Mouse (Mus musculus) stomach, embryonic 16.5 days (tissue): Measurements from ENCODE around the gene Robo1. TPM values are rescaled to one million over a fixed set of nuclear protein-coding genes. Genes with fewer than 3 reads are reported as not detected.

Experiments used
- ATAC-seq: fragments of 200-750 bp; cut with Nextera tagmentation; 2 replicates; pipeline ENCODE4 v1.8.0; 2017; ENCODE audit warnings: moderate number of reproducible peaks, moderate TSS enrichment; ENCODE audit not compliant: insufficient read depth, low FRiP score
- H3K27ac ChIP-seq: fragments of 300-500 bp; sonication (generic); 2 replicates; pipeline ENCODE4 v1.5.1; 2014; ENCODE audit warnings: low read length
- H3K27me3 ChIP-seq: fragments of 300-500 bp; sonication (generic); 2 replicates; pipeline ENCODE4 v1.6.1; 2014; ENCODE audit warnings: low read length, control low read depth, mixed read lengths; ENCODE audit not compliant: control insufficient read depth, insufficient read depth
- H3K36me3 ChIP-seq: fragments of 300-500 bp; sonication (generic); 2 replicates; pipeline ENCODE4 v1.6.1; 2014; ENCODE audit warnings: low read length; ENCODE audit not compliant: control insufficient read depth, insufficient read depth
- H3K4me1 ChIP-seq: fragments of 300-500 bp; sonication (generic); 2 replicates; pipeline ENCODE4 v1.6.1; 2014; ENCODE audit warnings: low read length, control low read depth, mixed read lengths; ENCODE audit not compliant: control insufficient read depth, insufficient read depth
- H3K4me2 ChIP-seq: fragments of 300-500 bp; sonication (generic); 2 replicates; pipeline ENCODE4 v1.6.1; 2014; ENCODE audit warnings: low read depth, low read length, mixed read lengths
- H3K4me3 ChIP-seq: fragments of 300-500 bp; sonication (generic); replicated peaks from 2 replicates; pipeline ENCODE4 v1.5.1; 2014; ENCODE audit warnings: mild to moderate bottlenecking, low read length
- H3K9ac ChIP-seq: fragments of 300-500 bp; sonication (generic); 2 replicates; pipeline ENCODE4 v1.6.1; 2014; ENCODE audit warnings: low read length
- H3K9me3 ChIP-seq: fragments of 300-500 bp; sonication (generic); replicated peaks from 2 replicates; pipeline ENCODE4 v1.6.1; 2016; ENCODE audit warnings: low read length, control low read depth; ENCODE audit not compliant: control insufficient read depth
- WGBS: fragments of 180-500 bp; shearing (Covaris S2); extraction: QIAGEN DNeasy Blood & Tissue Kit; methylation state at CpG from one replicate; pipeline ENCODE4 v1.1.7; 2014; 5-methylcytosine and 5-hydroxymethylcytosine counted together
- polyA plus RNA-seq: library from polyadenylated mRNA; unstranded; fragments of >200 nt; fragmentation: Nextera tagmentation; extraction: Ambion mirVana; gene quantifications from 2 replicates; pipeline ENCODE4 v1.2.1, GENCODE M21; 2015

Robo1 gene
- polyA plus RNA-seq, 1 experiment from 2014 or later = 23.4 TPM

DNA sequence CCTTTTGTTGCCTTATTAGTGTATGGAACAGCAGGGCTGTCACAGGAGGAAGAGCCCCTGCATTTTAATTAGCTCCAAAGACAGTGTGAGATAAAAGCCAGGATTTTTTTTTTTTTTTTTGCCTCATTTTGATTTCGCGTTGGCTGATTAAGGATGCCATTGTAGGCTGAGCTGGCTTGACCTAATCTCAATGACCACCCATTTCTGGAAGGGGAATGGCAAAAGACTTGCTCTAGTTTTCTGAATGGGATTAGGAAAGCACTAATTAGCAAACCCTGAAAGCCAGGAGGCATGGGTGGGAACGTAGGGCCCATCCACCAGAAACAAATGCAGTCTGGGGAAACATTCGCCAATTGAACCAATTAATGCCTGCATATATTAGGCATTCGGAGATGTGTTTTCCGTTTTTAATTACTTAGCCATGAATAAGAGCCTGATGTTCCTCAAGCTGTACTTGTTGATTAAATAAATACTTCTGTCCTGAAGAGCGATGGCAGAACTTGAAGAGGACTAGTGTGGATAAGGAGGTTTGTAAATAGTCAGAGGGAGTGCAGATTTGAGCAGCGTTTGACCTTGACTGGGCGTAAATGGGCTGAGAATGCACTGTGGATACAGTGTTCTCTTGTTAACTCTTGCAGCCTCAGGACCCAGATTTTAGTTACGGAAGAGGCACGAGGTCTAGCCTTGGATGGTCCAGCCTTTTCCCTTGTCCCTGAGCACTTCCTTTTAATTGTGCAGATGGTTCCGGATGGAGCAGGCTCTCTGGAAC is 391.3 kb downstream of the Robo1 start:
- ATAC-seq = no peak
- WGBS = 57% methylated on average over 12 of the region's 12 CpGs
- Histone ChIP-seq H3K27me3 (no peaks in the 10 kb centered on the region), H3K9me3 (no peaks in the 10 kb centered on the region), H3K9ac (no peak overlapping the region), H3K4me1 (no peaks in the 10 kb centered on the region), H3K4me3 (no peak overlapping the region), H3K4me2 (no peak overlapping the region), H3K27ac (no peak overlapping the region), H3K36me3 (no peaks in the 10 kb centered on the region)

DNA sequence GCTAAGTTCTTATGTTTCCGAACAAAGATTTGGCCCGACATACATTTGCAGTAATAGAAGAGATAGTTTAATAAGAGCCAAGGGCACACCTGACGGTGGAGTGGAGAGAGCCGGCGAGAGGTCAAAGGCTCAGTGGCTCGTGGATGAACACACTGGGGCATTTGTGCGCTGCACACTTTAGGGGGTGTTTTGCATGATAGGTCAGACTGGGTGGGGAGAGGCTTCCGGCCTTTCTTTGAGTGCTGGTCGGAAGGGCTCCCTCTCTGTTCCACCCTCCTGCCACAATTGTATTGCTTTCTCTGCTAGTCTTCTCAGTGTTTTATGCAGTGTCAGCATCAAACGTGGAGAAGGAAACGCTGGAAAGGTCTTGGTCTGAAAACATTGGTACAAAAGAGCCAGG is 392.2 kb downstream of the Robo1 start:
- ATAC-seq = no peak
- H3K27ac ChIP-seq = no peak overlapping the region
- no peaks in the 10 kb centered on the region for H3K36me3 ChIP-seq
- H3K4me1 ChIP-seq = no peaks in the 10 kb centered on the region
- no peak overlapping the region for H3K4me3 ChIP-seq
- no peaks in the 10 kb centered on the region for H3K9me3 ChIP-seq
- WGBS = 89% methylated on average over 11 of the region's 11 CpGs
- H3K27me3 ChIP-seq = no peaks in the 10 kb centered on the region
- no peak overlapping the region for H3K4me2 ChIP-seq
- H3K9ac ChIP-seq = no peak overlapping the region

- Histone ChIP-seq H3K9me3 (no peaks in the 10 kb centered on the region), H3K27me3 (no peaks in the 10 kb centered on the region), H3K4me1 (no peaks in the 10 kb centered on the region), H3K9ac (no peak overlapping the region), H3K4me3 (no peak overlapping the region), H3K27ac (no peak overlapping the region), H3K36me3 (no peaks in the 10 kb centered on the region), H3K4me2 (no peak overlapping the region)
- ATAC-seq = no peak
- WGBS = 85% methylated on average over 6 of the region's 6 CpGs
Measured at GRCm38 (mm10) chr16:72703486-72703885, 395.4 kb downstream of the Robo1 start.

DNA sequence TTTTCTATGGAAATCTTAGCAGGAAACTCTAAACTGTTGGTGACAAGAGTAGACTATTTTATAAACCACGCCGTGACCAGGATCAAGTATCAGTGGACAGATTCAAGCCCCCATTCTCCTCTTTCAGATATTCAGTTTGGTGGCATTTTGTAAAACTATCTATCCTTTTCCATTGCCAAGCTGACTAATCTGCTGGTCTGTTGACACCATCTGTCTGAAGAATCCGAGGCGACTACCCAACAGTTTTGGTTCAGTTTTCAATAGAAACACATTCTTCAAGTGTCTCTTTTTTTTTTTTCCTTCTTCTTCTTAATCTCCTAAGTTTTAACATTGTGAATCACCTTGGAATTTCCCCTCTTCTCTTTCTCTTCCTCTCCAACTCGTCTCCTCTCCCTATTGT is 397.7 kb downstream of the Robo1 start:
- H3K4me2 ChIP-seq = no peak overlapping the region
- H3K9me3 ChIP-seq = no peaks in the 10 kb centered on the region
- H3K27ac ChIP-seq = no peak overlapping the region
- no peak for ATAC-seq
- no peak overlapping the region for H3K4me3 ChIP-seq
- 69% methylated on average over 5 of the region's 5 CpGs for WGBS
- H3K27me3 ChIP-seq = no peaks in the 10 kb centered on the region
- H3K4me1 ChIP-seq = no peaks in the 10 kb centered on the region
- no peak overlapping the region for H3K9ac ChIP-seq
- no peaks in the 10 kb centered on the region for H3K36me3 ChIP-seq

- no peaks in the 10 kb centered on the region for H3K27me3 ChIP-seq
- no peaks in the 10 kb centered on the region for H3K4me1 ChIP-seq
- no peaks in the 10 kb centered on the region for H3K9me3 ChIP-seq
- H3K36me3 ChIP-seq = no peaks in the 10 kb centered on the region
- H3K27ac ChIP-seq = no peak overlapping the region
- no peak overlapping the region for H3K9ac ChIP-seq
- ATAC-seq = no peak
- no peak overlapping the region for H3K4me3 ChIP-seq
- 63% methylated on average over 2 of the region's 2 CpGs for WGBS
- H3K4me2 ChIP-seq = no peak overlapping the region
Measured at GRCm38 (mm10) chr16:72708526-72708925, 400.4 kb downstream of the Robo1 start.

DNA sequence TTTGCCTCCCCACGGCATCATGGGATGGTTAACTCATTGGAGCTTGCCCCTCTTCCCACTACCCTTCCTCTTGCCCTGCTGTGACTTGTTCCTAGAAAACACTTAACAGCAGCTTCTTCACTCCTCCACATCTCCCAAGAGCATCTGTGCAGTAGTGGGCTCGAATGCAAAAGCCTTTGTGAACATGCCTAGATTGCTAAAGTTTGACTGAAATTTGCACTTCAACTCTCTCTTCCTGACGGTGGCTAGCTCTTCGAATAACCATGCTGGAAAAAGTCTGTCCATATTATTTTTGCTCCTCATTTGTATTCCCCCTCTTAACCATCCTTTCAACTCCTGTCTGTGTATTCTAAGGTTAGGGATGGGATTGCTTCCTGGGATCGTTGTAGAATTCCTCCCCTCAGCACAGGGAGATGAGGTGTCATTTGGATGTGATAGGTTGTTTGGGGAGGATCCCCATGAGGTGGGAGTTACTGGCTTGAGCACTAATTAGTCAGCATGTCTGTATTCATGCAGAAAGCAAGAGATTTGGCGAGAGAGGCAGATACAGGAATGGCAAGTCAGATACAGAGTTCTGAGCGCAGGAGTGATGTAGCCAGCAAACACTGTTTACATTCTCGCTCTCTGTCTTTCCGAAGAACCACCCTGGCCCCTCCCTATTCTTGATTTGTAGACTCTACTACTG is 409.2 kb downstream of the Robo1 start:
- no peak for ATAC-seq
- H3K27me3 ChIP-seq = no peaks in the 10 kb centered on the region
- H3K4me2 ChIP-seq = no peak overlapping the region
- H3K36me3 ChIP-seq = no peaks in the 10 kb centered on the region
- H3K4me1 ChIP-seq = 0 out of 2 replicates have a peak, but pooled peaks cover 4% of the 10 kb centered on the region
- H3K4me3 ChIP-seq = no peak overlapping the region
- H3K27ac ChIP-seq = no peak overlapping the region
- WGBS = 53% methylated on average over 9 of the region's 9 CpGs
- H3K9ac ChIP-seq = no peak overlapping the region
- H3K9me3 ChIP-seq = no peaks in the 10 kb centered on the region

- no peaks in the 10 kb centered on the region for H3K36me3 ChIP-seq
- 0 out of 2 replicates have a peak, but pooled peaks cover 4% of the 10 kb centered on the region for H3K4me1 ChIP-seq
- H3K4me3 ChIP-seq = no peak overlapping the region
- H3K4me2 ChIP-seq = no peak overlapping the region
- no peak for ATAC-seq
- H3K27ac ChIP-seq = no peak overlapping the region
- no peaks in the 10 kb centered on the region for H3K27me3 ChIP-seq
- H3K9ac ChIP-seq = no peak overlapping the region
- no peaks in the 10 kb centered on the region for H3K9me3 ChIP-seq
- 84% methylated on average over 4 of the region's 4 CpGs for WGBS
Measured at GRCm38 (mm10) chr16:72719063-72719462, 411.0 kb downstream of the Robo1 start.

DNA sequence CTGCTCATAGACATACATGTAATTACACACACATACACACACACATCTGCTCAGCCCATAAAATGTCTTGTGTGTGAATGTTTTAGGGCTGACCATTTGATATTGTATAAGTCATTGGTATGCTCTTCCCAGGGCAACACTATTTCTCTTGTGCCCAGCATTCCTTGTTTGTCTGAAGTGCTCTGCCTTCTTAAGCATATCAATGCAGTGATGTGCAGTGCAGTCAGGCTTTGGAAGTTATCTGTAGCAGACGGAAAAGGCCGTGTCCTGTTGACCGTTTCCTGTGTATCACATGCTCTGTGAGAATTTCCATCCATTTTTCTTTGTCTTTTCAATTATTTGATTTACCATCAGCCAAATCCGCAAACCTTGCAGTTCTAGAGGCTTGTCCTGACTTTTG is 412.9 kb downstream of the Robo1 start:
- no peak for ATAC-seq
- Histone ChIP-seq H3K4me3 (no peak overlapping the region), H3K4me1 (0 out of 2 replicates have a peak, but pooled peaks cover 2% of the 10 kb centered on the region), H3K9ac (no peak overlapping the region), H3K36me3 (no peaks in the 10 kb centered on the region), H3K4me2 (no peak overlapping the region), H3K27me3 (no peaks in the 10 kb centered on the region), H3K9me3 (no peaks in the 10 kb centered on the region), H3K27ac (no peak overlapping the region)
- WGBS = 74% methylated on average over 4 of the region's 4 CpGs

DNA sequence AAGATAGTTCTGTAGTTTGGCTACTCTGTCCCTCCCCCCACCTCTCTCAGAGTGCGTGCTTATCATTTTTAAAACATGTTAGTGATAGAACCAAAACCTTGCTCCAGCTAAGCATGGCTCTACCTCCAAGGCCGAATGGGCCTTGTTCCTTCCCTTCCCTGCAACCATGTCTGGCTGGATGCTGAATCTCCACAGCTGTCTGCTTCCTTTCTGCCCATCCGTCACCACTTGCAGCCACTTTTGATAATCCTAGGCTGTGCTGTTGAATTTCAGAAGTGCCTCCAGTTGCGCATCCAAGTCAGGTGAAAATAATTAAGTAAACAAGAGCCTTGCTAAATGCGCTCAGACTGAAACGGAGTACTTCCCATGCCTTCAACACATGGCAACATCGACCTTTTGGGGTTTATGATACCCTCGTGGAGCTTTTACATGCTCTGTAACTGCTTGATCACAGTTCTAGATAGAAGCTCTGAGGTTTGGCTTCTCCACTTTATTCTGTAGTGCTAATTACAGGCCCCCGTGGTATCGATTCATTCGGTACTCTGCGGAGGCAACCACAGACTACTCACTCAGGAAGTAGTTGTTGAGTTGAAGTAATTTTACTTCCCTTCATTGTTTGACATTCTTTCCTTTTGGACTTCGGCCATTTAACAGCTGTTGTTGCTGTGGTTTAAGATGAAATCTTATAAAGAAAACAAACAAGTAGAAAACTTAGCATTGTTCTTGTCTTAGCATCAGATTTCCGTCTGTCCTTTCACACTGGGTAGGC is 413.8 kb downstream of the Robo1 start:
- H3K9me3 ChIP-seq = no peaks in the 10 kb centered on the region
- H3K4me1 ChIP-seq = no peaks in the 10 kb centered on the region
- no peak overlapping the region for H3K9ac ChIP-seq
- ATAC-seq = no peak
- H3K27ac ChIP-seq = peak overlapping the region; percentile 29; the same call in 1 of the 2 replicates
- H3K4me2 ChIP-seq = no peak overlapping the region
- WGBS = 59% methylated on average over 14 of the region's 14 CpGs
- no peaks in the 10 kb centered on the region for H3K36me3 ChIP-seq
- H3K27me3 ChIP-seq = no peaks in the 10 kb centered on the region
- H3K4me3 ChIP-seq = no peak overlapping the region
